Comparison of ENCODE assay signal across 9 mouse cellular contexts in genomic region chr19:41761529-41761928, GRCm38 (mm10). TPM values are rescaled to one million over a fixed set of nuclear protein-coding genes. Genes with fewer than 3 reads are reported as not detected.
A peak's percentile ranks its signal among the peaks of the same experiment; 100 is the strongest.
DNase-seq lines count a peak whose midpoint lies in the region; ATAC-seq and TF ChIP-seq lines count a peak whose summit lies in the region.
"Had no signal": no experiment of that assay in that cellular context is flagged by ENCODE, and none has a peak within 500 bp of the region (broad histone marks: within the 10 kb centered on the region; RNA-seq: fewer than 3 reads in every experiment).

No protein-coding gene starts in this region.

- ATAC-seq in kidney, embryonic 15.5 days (replicated peaks; ENCODE audit: low FRiP score): 0 out of 2 replicates have a peak, but pooled peaks have one; percentile 34

- no peak for TF ChIP-seq CTCF in thymus, adult 2 months (IDR thresholded peaks at IDR 0.05; ENCODE audit: borderline replicate concordance, control insufficient read depth, extremely low read depth, insufficient read depth, low read length, poor library complexity)

- TF ChIP-seq POLR2A in thymus, adult 2 months (IDR thresholded peaks at IDR 0.05; ENCODE audit: control insufficient read depth, extremely low read depth, insufficient read depth, low read length, poor library complexity): no peak

- H3K9me3 ChIP-seq in kidney, embryonic 15.5 days (replicated peaks): no peaks in the 10 kb centered on the region
- H3K9me3 ChIP-seq: heart, embryonic 15.5 days had no signal

- peaks cover 5% of the 10 kb centered on the region; the same call in 1 of the 2 replicates for H3K4me1 ChIP-seq in thymus, adult 2 months (replicated peaks; ENCODE audit: control insufficient read depth, insufficient read depth, low read length)
- peaks cover 4% of the 10 kb centered on the region; the same call in 1 of the 2 replicates for H3K4me1 ChIP-seq in kidney, embryonic 15.5 days
- H3K4me1 ChIP-seq: heart, embryonic 15.5 days had no signal

- intact Hi-C loops in gastrocnemius, postnatal 14 days (cut with DNase I; ENCODE audit: low total_unique reads): no loop called here

- H3K27ac ChIP-seq in thymus, adult 2 months (ENCODE audit: control insufficient read depth, insufficient read depth, low read length): no peak overlapping the region
- H3K27ac ChIP-seq in kidney, embryonic 15.5 days: no peak overlapping the region
- H3K27ac ChIP-seq: heart, embryonic 15.5 days had no signal

- peak; percentile 17 for DNase-seq in gastrocnemius, postnatal 14 days
- DNase-seq in gastrocnemius, postnatal 25 days: no peak
- peak; percentile 23 for DNase-seq in thymus, postnatal 4 days
- no peak for DNase-seq in thymus, adult 2 months
- peak; percentile 77 for DNase-seq in retina, postnatal 1 day
- DNase-seq in thymus, postnatal 25 days: no peak
- DNase-seq in gastrocnemius, postnatal 4 days (ENCODE audit: low spot score in 2 of 2): no peak

- no peak overlapping the region for H3K9ac ChIP-seq in kidney, embryonic 15.5 days
- H3K9ac ChIP-seq: heart, embryonic 15.5 days had no signal

- 82% methylated on average over 9 of the region's 9 CpGs for WGBS in thymus, adult 2 months
- WGBS in kidney, embryonic 15.5 days: 20% methylated on average over 9 of the region's 9 CpGs

- H3K36me3 ChIP-seq in thymus, adult 2 months (ENCODE audit: control insufficient read depth, insufficient read depth, low read length): no peaks in the 10 kb centered on the region
- peaks cover 5% of the 10 kb centered on the region; the same call in 1 of the 2 replicates for H3K36me3 ChIP-seq in kidney, embryonic 15.5 days
- H3K36me3 ChIP-seq: heart, embryonic 15.5 days had no signal

- no peak overlapping the region for H3K4me3 ChIP-seq in thymus, adult 2 months (ENCODE audit: control insufficient read depth, insufficient read depth, low read length)
- no peak overlapping the region for H3K4me3 ChIP-seq in kidney, embryonic 15.5 days (replicated peaks)
- H3K4me3 ChIP-seq: heart, embryonic 15.5 days had no signal

- no peaks in the 10 kb centered on the region for H3K27me3 ChIP-seq in thymus, adult 2 months (ENCODE audit: control insufficient read depth, insufficient read depth, low read length)
- no peaks in the 10 kb centered on the region for H3K27me3 ChIP-seq in kidney, embryonic 15.5 days
- H3K27me3 ChIP-seq: heart, embryonic 15.5 days had no signal

- H3K4me2 ChIP-seq in kidney, embryonic 15.5 days: no peak overlapping the region
- H3K4me2 ChIP-seq: heart, embryonic 15.5 days had no signal

RNA-seq across cellular contexts. Expression of gene Slit1, which starts 18.1 kb away (rescaled TPM):
- 1 to 10 TPM in 1 of 2 experiments, under 1 TPM in 1; 0.66 to 1.1 TPM for total RNA-seq in gastrocnemius, postnatal 14 days (2021)
- under 1 TPM; 0.59 to 0.79 TPM for total RNA-seq in gastrocnemius, postnatal 25 days (2021)
- polyA plus RNA-seq in thymus, adult 2 months (2012; rRNA removed): 0.94 and 1.0 TPM in 2 replicates
- polyA plus RNA-seq in kidney, embryonic 15.5 days (2015; fragmentation: Nextera tagmentation; extraction: Ambion mirVana): 6.1 and 6.3 TPM in 2 replicates
- 1 to 10 TPM; 1.2 to 2.3 TPM for total RNA-seq in gastrocnemius, postnatal 4 days (2021)

RNA-seq across cellular contexts. Expression of gene Arhgap19, which starts 40.3 kb away (rescaled TPM):
- total RNA-seq in gastrocnemius, postnatal 14 days (2021): 1 to 10 TPM; 6.8 to 9.9 TPM
- 1 to 10 TPM; 6.1 to 8.1 TPM for total RNA-seq in gastrocnemius, postnatal 25 days (2021)
- 18.8 and 23.0 TPM in 2 replicates for polyA plus RNA-seq in thymus, adult 2 months (2012; rRNA removed)
- polyA plus RNA-seq in kidney, embryonic 15.5 days (2015; fragmentation: Nextera tagmentation; extraction: Ambion mirVana): 29.7 and 29.9 TPM in 2 replicates
- total RNA-seq in gastrocnemius, postnatal 4 days (2021): 10 to 100 TPM; 14.5 to 15.4 TPM

Comparison
In these comparisons a context has a peak if more than half of its experiments do, and no peak if none do; other contexts are left out.
1. DNase-seq: peak in gastrocnemius, postnatal 14 days (single experiment), thymus, postnatal 4 days (single experiment) and retina, postnatal 1 day (single experiment); none in gastrocnemius, postnatal 25 days (single experiment), thymus, adult 2 months (single experiment), thymus, postnatal 25 days (single experiment) and gastrocnemius, postnatal 4 days (0 of 2).